Mouse (Mus musculus) activated CD4-positive, CD25-positive, alpha-beta regulatory T cell, adult 4 months (primary cell): Measurements from ENCODE around the gene Macrod2. TPM values are rescaled to one million over a fixed set of nuclear protein-coding genes. Genes with fewer than 3 reads are reported as not detected.

ENCODE experiments used
- ATAC-seq: one replicate; pipeline ENCODE4 v1.8.0; 2017
- polyA plus RNA-seq, 2 experiments: library from polyadenylated mRNA; unstranded; fragments of 100-300 nt; shearing (Covaris generic); gene quantifications; one replicate each; pipeline ENCODE4 v1.2.1; 2017

Macrod2 gene
- polyA plus RNA-seq, 2 experiments from 2014 or later, result 0.71 TPM; not detected in 1

GRCm38 (mm10) chr2:141522081-141522480 is 1127.0 kb downstream of the Macrod2 start:
- ATAC-seq, result no peak

- no peak for ATAC-seq
Observed at GRCm38 (mm10) chr2:141545877-141546276, 1150.8 kb downstream of the Macrod2 start.

GRCm38 (mm10) chr2:141551701-141552100 is 1156.6 kb downstream of the Macrod2 start:
- no peak for ATAC-seq

GRCm38 (mm10) chr2:141556747-141557146 is 1161.6 kb downstream of the Macrod2 start:
- no peak for ATAC-seq

- no peak for ATAC-seq
Observed at GRCm38 (mm10) chr2:141558242-141558827, 1163.2 kb downstream of the Macrod2 start.

- ATAC-seq, result no peak
Observed at GRCm38 (mm10) chr2:141565986-141566385, 1170.9 kb downstream of the Macrod2 start.

GRCm38 (mm10) chr2:141571360-141571759 is 1176.3 kb downstream of the Macrod2 start:
- ATAC-seq, result no peak

- ATAC-seq, result no peak
Observed at GRCm38 (mm10) chr2:141578206-141578605, 1183.1 kb downstream of the Macrod2 start.

- ATAC-seq, result no peak
Observed at GRCm38 (mm10) chr2:141582431-141582830, 1187.3 kb downstream of the Macrod2 start.

- ATAC-seq, result no peak
Observed at GRCm38 (mm10) chr2:141582933-141583332, 1187.8 kb downstream of the Macrod2 start.

- no peak for ATAC-seq
Observed at GRCm38 (mm10) chr2:141587290-141587689, 1192.2 kb downstream of the Macrod2 start.

GRCm38 (mm10) chr2:141591326-141591725 is 1196.2 kb downstream of the Macrod2 start:
- ATAC-seq, result no peak

- no peak for ATAC-seq
Observed at GRCm38 (mm10) chr2:141594811-141595210, 1199.7 kb downstream of the Macrod2 start.

GRCm38 (mm10) chr2:141617721-141618120 is 1222.6 kb downstream of the Macrod2 start:
- ATAC-seq, result no peak

- ATAC-seq, result no peak
Observed at GRCm38 (mm10) chr2:141618257-141618656, 1223.1 kb downstream of the Macrod2 start.

GRCm38 (mm10) chr2:141664051-141664450 is 1268.9 kb downstream of the Macrod2 start:
- no peak for ATAC-seq

- no peak for ATAC-seq
Observed at GRCm38 (mm10) chr2:141672814-141673213, 1277.7 kb downstream of the Macrod2 start.

GRCm38 (mm10) chr2:141673405-141673804 is 1278.3 kb downstream of the Macrod2 start:
- ATAC-seq, result no peak

- no peak for ATAC-seq
Observed at GRCm38 (mm10) chr2:141697541-141697940, 1302.4 kb downstream of the Macrod2 start.

GRCm38 (mm10) chr2:141698320-141698719 is 1303.2 kb downstream of the Macrod2 start:
- no peak for ATAC-seq

GRCm38 (mm10) chr2:141700759-141701452 is 1305.8 kb downstream of the Macrod2 start:
- no peak for ATAC-seq

- no peak for ATAC-seq
Observed at GRCm38 (mm10) chr2:141711785-141712184, 1316.7 kb downstream of the Macrod2 start.

- ATAC-seq, result no peak
Observed at GRCm38 (mm10) chr2:141712265-141712664, 1317.2 kb downstream of the Macrod2 start.

- ATAC-seq, result no peak
Observed at GRCm38 (mm10) chr2:141715061-141715460, 1320.0 kb downstream of the Macrod2 start.
